Mouse (Mus musculus): ENCODE measurements around the gene Enpp4. TPM values are rescaled to one million over a fixed set of nuclear protein-coding genes. Genes with fewer than 3 reads are reported as not detected.

The Enpp4 gene
- polyA plus RNA-seq, 1 experiment from 2014 or later: 6.9 TPM

DNA sequence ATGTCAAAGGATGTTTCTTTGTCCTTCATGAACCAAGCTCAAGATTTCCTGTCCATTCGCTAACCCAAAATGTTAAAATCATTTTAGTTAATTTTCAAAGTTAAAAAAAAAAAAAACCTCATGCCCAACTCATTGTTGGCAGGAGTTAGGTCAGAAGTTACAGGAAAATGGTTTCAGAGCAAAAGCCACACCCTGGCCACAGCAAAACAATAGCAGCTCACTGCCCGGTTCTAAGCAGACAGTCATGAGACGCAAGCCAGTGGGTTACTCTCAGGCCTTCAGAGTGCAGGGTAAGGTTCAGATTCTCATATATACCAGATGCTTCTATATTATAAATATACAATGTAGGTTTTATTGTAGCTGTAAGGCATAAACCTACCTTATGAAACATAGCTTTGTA lies 2.7 kb upstream of the Enpp4 start:
- no peak overlapping the region for H3K9ac ChIP-seq (replicated peaks; ENCODE audit: low read depth, low read length)
- H3K9me3 ChIP-seq (ENCODE audit: control insufficient read depth, low read length): no peaks in the 10 kb centered on the region
- H3K27me3 ChIP-seq (ENCODE audit: control insufficient read depth, insufficient read depth, low read length): no peaks in the 10 kb centered on the region; the same call in 1 of the 2 replicates
- peaks cover 5% of the 10 kb centered on the region; the same call in 1 of the 2 replicates for H3K4me1 ChIP-seq (ENCODE audit: control insufficient read depth, insufficient read depth, low read length)
- ATAC-seq (ENCODE audit: low read depth): no peak
- H3K27ac ChIP-seq (ENCODE audit: low read depth, low read length): no peak overlapping the region
- H3K4me3 ChIP-seq (ENCODE audit: low read depth, low read length): no peak overlapping the region
- no peaks in the 10 kb centered on the region for H3K36me3 ChIP-seq (ENCODE audit: control insufficient read depth, insufficient read depth, low read length)
- no peak overlapping the region for H3K4me2 ChIP-seq (ENCODE audit: low read depth, low read length)
- WGBS: 78% methylated on average over 3 of the region's 3 CpGs

DNA sequence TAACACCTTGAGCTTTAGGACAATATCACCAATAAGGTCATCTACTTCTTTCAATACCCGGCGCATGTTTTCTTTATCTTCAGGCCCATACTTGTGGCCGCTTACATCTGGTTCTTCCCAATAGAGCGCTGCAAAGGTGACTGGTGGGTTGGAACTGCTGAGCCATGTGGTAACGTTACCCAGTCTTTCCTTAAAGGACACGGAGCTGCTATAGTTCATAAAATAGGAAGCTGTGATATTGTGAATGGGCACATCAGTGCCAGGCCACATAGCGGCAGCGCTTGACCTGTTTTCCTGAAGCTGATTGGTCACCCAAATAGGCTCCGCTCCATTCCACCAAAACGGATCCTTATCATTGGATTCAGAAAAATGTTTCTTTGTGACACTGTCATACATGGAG lies 3.6 kb downstream of the Enpp4 start:
- Histone ChIP-seq H3K4me2 (ENCODE audit: low read depth, low read length) (no peak overlapping the region), H3K27me3 (ENCODE audit: control insufficient read depth, insufficient read depth, low read length) (no peaks in the 10 kb centered on the region; the same call in 1 of the 2 replicates), H3K27ac (ENCODE audit: low read depth, low read length) (no peak overlapping the region), H3K9ac (replicated peaks; ENCODE audit: low read depth, low read length) (no peak overlapping the region), H3K9me3 (ENCODE audit: control insufficient read depth, low read length) (no peaks in the 10 kb centered on the region), H3K4me3 (ENCODE audit: low read depth, low read length) (no peak overlapping the region), H3K36me3 (ENCODE audit: control insufficient read depth, insufficient read depth, low read length) (no peaks in the 10 kb centered on the region), H3K4me1 (ENCODE audit: control insufficient read depth, insufficient read depth, low read length) (peaks cover 5% of the 10 kb centered on the region; the same call in 1 of the 2 replicates)
- WGBS: 95% methylated on average over 10 of the region's 10 CpGs
- ATAC-seq (ENCODE audit: low read depth): no peak

DNA sequence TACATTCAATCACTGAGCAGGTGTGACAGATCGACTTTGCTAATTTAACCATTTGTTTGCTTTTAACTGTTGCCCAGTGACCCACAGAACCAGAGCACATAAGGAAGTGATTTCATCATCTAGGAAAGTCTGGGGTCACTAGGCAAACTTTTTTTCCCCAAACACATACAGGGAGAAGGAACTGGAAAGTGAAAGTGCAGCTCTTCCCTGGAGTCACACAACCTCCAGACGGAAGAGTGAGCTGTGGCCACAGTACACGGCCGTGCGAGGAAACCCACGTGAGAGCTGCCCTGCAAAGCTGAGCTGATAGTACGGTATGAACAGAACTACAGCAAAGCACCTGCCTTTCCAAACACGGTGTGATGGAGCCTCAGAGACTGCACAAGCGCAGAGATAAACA lies 4.7 kb downstream of the Enpp4 start:
- no peak for ATAC-seq (ENCODE audit: low read depth)
- Histone ChIP-seq H3K4me3 (ENCODE audit: low read depth, low read length) (no peak overlapping the region), H3K27me3 (ENCODE audit: control insufficient read depth, insufficient read depth, low read length) (no peaks in the 10 kb centered on the region; the same call in 1 of the 2 replicates), H3K9me3 (ENCODE audit: control insufficient read depth, low read length) (no peaks in the 10 kb centered on the region), H3K27ac (ENCODE audit: low read depth, low read length) (no peak overlapping the region), H3K36me3 (ENCODE audit: control insufficient read depth, insufficient read depth, low read length) (no peaks in the 10 kb centered on the region), H3K9ac (replicated peaks; ENCODE audit: low read depth, low read length) (no peak overlapping the region), H3K4me1 (ENCODE audit: control insufficient read depth, insufficient read depth, low read length) (peaks cover 5% of the 10 kb centered on the region; the same call in 1 of the 2 replicates), H3K4me2 (ENCODE audit: low read depth, low read length) (no peak overlapping the region)
- 83% methylated on average over 9 of the region's 9 CpGs for WGBS

DNA sequence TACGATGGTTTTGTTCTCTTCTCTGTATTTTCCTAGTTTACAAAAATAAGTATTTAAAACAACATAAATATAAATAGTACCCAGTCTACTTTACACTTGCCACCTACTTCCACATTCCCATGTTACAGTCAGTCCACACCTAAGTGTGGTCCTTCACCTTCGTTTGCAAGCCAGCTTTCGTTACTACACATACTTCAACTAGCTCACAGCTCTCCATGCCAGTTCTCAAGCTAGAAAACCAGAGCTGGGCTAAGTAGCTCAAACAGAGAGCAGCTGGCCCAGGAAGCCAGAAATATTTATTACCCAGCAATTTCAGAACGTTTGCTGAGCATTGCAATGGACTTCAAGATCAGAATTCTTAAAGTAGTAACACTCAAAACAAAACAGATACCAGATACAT lies 5.1 kb downstream of the Enpp4 start:
- ATAC-seq (ENCODE audit: low read depth): no peak
- H3K9ac ChIP-seq (replicated peaks; ENCODE audit: low read depth, low read length): no peak overlapping the region
- H3K9me3 ChIP-seq (ENCODE audit: control insufficient read depth, low read length): no peaks in the 10 kb centered on the region
- WGBS: 79% methylated on average over 4 of the region's 4 CpGs
- no peak overlapping the region for H3K4me2 ChIP-seq (ENCODE audit: low read depth, low read length)
- H3K36me3 ChIP-seq (ENCODE audit: control insufficient read depth, insufficient read depth, low read length): no peaks in the 10 kb centered on the region
- peaks cover 5% of the 10 kb centered on the region; the same call in 1 of the 2 replicates for H3K4me1 ChIP-seq (ENCODE audit: control insufficient read depth, insufficient read depth, low read length)
- H3K27ac ChIP-seq (ENCODE audit: low read depth, low read length): no peak overlapping the region
- H3K4me3 ChIP-seq (ENCODE audit: low read depth, low read length): no peak overlapping the region
- H3K27me3 ChIP-seq (ENCODE audit: control insufficient read depth, insufficient read depth, low read length): no peaks in the 10 kb centered on the region; the same call in 1 of the 2 replicates

DNA sequence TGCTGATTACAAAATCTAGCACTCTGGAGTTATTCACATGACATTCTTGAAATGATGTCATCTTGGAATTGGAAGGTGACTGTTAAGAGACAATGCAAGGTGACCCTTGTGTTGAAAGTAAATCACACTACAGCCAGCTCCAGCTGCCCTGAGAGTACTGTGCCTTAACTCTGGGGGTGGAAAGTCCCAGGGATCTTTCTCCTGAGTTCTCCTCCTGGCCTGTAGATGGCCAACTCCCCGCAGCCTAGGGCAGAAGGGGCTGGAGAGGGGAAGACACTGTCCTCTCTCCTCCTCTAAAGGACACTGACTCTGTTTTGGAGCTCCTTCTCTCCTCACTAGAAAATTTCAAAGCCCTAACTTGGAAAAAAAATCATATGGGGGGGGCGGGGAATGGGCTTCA lies 14.1 kb downstream of the Enpp4 start:
- no peak for ATAC-seq (ENCODE audit: low read depth)
- no peak overlapping the region for H3K9ac ChIP-seq (replicated peaks; ENCODE audit: low read depth, low read length)
- no peaks in the 10 kb centered on the region for H3K36me3 ChIP-seq (ENCODE audit: control insufficient read depth, insufficient read depth, low read length)
- H3K4me2 ChIP-seq (ENCODE audit: low read depth, low read length): no peak overlapping the region
- H3K27ac ChIP-seq (ENCODE audit: low read depth, low read length): no peak overlapping the region
- H3K9me3 ChIP-seq (ENCODE audit: control insufficient read depth, low read length): no peaks in the 10 kb centered on the region
- H3K27me3 ChIP-seq (ENCODE audit: control insufficient read depth, insufficient read depth, low read length): no peaks in the 10 kb centered on the region
- WGBS: 53% methylated on average over 2 of the region's 2 CpGs
- H3K4me1 ChIP-seq (ENCODE audit: control insufficient read depth, insufficient read depth, low read length): no peaks in the 10 kb centered on the region
- no peak overlapping the region for H3K4me3 ChIP-seq (ENCODE audit: low read depth, low read length)

DNA sequence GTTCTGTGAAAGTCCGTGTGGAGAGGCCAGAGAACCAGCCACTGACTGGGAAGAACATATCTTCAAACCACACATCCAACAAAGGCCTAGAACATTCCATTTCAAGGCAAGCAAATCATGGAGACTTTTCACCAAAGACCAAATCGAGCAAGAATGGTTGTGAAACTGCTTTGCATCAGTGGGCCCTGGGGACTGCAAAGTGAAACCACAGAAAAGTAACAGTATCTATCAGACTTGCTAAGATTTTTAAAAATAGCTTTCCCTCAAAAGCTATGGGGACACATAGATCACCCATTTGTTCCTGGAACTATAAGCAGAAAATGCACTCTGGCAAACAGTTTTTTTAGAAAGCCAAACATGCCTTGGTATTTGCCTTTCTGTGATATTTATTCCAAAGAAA lies 14.7 kb downstream of the Enpp4 start:
- Histone ChIP-seq H3K4me1 (ENCODE audit: control insufficient read depth, insufficient read depth, low read length) (no peaks in the 10 kb centered on the region), H3K4me3 (ENCODE audit: low read depth, low read length) (no peak overlapping the region), H3K27me3 (ENCODE audit: control insufficient read depth, insufficient read depth, low read length) (no peaks in the 10 kb centered on the region), H3K36me3 (ENCODE audit: control insufficient read depth, insufficient read depth, low read length) (no peaks in the 10 kb centered on the region), H3K27ac (ENCODE audit: low read depth, low read length) (no peak overlapping the region), H3K9me3 (ENCODE audit: control insufficient read depth, low read length) (no peaks in the 10 kb centered on the region), H3K4me2 (ENCODE audit: low read depth, low read length) (no peak overlapping the region), H3K9ac (replicated peaks; ENCODE audit: low read depth, low read length) (no peak overlapping the region)
- 71% methylated on average over 2 of the region's 2 CpGs for WGBS
- no peak for ATAC-seq (ENCODE audit: low read depth)

DNA sequence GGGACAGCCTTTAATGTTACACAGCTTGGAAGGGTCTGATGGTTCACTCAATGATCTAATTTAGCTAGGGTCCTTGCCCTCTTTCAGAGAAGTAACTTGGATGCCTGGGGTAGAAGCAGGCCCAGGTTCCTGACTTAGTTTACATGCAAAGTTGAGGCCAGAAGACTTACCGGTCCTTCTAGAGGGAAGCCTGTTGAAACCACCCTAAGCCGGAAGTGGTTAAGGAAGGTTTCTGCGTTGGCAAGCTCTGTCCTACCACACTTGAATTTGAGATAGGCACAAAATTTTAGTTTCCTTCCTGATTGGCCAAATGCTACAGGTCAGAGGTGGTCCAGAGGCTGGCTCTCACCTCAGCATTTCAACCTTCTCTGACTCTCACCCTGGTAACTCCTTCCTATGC lies 17.4 kb downstream of the Enpp4 start:
- no peaks in the 10 kb centered on the region for H3K36me3 ChIP-seq (ENCODE audit: control insufficient read depth, insufficient read depth, low read length)
- WGBS: 96% methylated on average over 3 of the region's 3 CpGs
- ATAC-seq (ENCODE audit: low read depth): no peak
- H3K27me3 ChIP-seq (ENCODE audit: control insufficient read depth, insufficient read depth, low read length): no peaks in the 10 kb centered on the region
- no peak overlapping the region for H3K27ac ChIP-seq (ENCODE audit: low read depth, low read length)
- H3K9me3 ChIP-seq (ENCODE audit: control insufficient read depth, low read length): no peaks in the 10 kb centered on the region
- no peaks in the 10 kb centered on the region for H3K4me1 ChIP-seq (ENCODE audit: control insufficient read depth, insufficient read depth, low read length)
- H3K4me3 ChIP-seq (ENCODE audit: low read depth, low read length): no peak overlapping the region
- H3K9ac ChIP-seq (replicated peaks; ENCODE audit: low read depth, low read length): no peak overlapping the region
- H3K4me2 ChIP-seq (ENCODE audit: low read depth, low read length): no peak overlapping the region

DNA sequence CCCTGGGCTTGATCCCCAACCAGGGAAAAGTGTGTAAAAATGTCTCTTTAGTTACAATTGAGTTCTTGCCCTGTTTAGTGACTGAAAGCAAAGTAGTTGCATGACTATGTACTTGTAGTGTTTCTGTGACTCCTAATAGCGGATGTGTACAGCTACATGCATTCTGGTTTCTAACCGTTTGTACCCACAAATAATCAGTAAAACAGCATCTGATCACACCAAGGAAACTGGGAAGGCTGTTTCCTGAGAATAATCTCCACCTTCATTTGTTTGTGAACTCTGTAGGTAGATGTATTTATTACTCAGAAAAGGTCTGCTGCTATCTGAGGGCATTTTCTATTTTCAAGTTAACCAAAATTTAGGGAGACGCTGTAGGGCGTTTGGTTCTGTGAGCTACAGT lies 22.5 kb downstream of the Enpp4 start:
- Histone ChIP-seq H3K27me3 (ENCODE audit: control insufficient read depth, insufficient read depth, low read length) (no peaks in the 10 kb centered on the region), H3K9me3 (ENCODE audit: control insufficient read depth, low read length) (no peaks in the 10 kb centered on the region), H3K4me3 (ENCODE audit: low read depth, low read length) (no peak overlapping the region), H3K27ac (ENCODE audit: low read depth, low read length) (no peak overlapping the region), H3K9ac (replicated peaks; ENCODE audit: low read depth, low read length) (no peak overlapping the region), H3K36me3 (ENCODE audit: control insufficient read depth, insufficient read depth, low read length) (peaks cover 3% of the 10 kb centered on the region; the same call in 1 of the 2 replicates), H3K4me2 (ENCODE audit: low read depth, low read length) (no peak overlapping the region), H3K4me1 (ENCODE audit: control insufficient read depth, insufficient read depth, low read length) (no peaks in the 10 kb centered on the region; the same call in 1 of the 2 replicates)
- ATAC-seq (ENCODE audit: low read depth): no peak
- 91% methylated on average over 4 of the region's 4 CpGs for WGBS

DNA sequence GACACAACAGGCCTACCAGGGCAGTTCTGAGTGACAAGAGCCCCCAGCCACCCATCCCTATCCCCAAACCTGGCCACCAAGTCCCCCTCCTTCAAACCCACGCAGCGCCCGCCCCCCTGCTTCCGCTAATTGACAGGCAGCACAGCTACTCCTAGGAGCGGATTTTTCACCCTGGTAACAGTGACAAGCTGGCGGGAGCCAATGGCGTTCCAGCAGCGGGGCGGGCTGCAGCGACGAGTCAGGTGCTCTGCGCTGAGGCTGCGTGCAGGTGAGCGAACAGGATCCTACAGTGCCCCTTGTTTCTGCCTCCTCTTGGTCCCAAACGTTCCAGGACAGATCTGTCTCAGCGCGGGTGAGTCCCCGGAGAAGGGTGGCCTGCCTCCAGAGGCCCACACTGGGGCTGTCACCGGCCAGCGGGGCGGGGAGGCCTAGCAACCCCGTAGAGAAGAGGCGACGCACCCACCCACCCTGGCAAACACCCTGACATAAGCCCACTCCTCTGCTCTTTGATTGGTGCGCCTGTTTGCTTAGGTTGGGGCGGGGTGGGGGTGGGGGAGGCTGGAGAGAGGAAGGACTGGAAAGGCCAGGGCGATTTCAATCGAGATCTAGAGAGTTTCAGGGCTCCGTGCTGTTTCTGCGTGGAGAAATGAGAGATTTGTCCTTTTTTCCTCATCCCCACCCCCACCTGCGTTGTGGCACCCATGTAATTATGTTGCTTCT lies 26.8 kb downstream of the Enpp4 start, which contains the start of gene Enpp5:
Enpp5 (plus strand) TSS at position 183 of the 720 bp plus-strand sequence.
- peak; percentile 99 for ATAC-seq (ENCODE audit: low read depth)

More for the DNA sequence above, 26.8 kb downstream of the Enpp4 start, which contains the start of gene Enpp5:
- 1% methylated on average over 31 of the region's 31 CpGs for WGBS
- no peaks in the 10 kb centered on the region for H3K9me3 ChIP-seq (ENCODE audit: control insufficient read depth, low read length)
- H3K27me3 ChIP-seq (ENCODE audit: control insufficient read depth, insufficient read depth, low read length): no peaks in the 10 kb centered on the region
- peak within 1 kb of the TSS; percentile 60 for H3K4me3 ChIP-seq (ENCODE audit: low read depth, low read length)
- H3K36me3 ChIP-seq (ENCODE audit: control insufficient read depth, insufficient read depth, low read length): peaks cover 3% of the 10 kb centered on the region; the same call in 1 of the 2 replicates
- no peaks in the 10 kb centered on the region; the same call in 1 of the 2 replicates for H3K4me1 ChIP-seq (ENCODE audit: control insufficient read depth, insufficient read depth, low read length)
- H3K9ac ChIP-seq (replicated peaks; ENCODE audit: low read depth, low read length): peak within 1 kb of the TSS; percentile 74
- peak within 1 kb of the TSS; percentile 89 for H3K27ac ChIP-seq (ENCODE audit: low read depth, low read length)
- H3K4me2 ChIP-seq (ENCODE audit: low read depth, low read length): peak within 1 kb of the TSS; percentile 67

Data from neural tube, embryonic 14.5 days (tissue).